Mouse (Mus musculus): ENCODE results near the gene Dmac2.
"Not testable (repeated sequence)": the region's sequence is repeated elsewhere in the genome, so short reads cannot be mapped to it uniquely, and the experiment has no call there.

Dmac2 gene

GRCm38 (mm10) chr7:25618865-25619721 is at the start of gene Dmac2:
TSS of gene Dmac2 (plus strand) at chr7:25619414.
- DNase-seq = peak; percentile 95

- DNase-seq = not testable (repeated sequence)
These were observed 45.4 kb upstream of the Dmac2 start for GRCm38 (mm10) chr7:25573806-25574205.

DNA sequence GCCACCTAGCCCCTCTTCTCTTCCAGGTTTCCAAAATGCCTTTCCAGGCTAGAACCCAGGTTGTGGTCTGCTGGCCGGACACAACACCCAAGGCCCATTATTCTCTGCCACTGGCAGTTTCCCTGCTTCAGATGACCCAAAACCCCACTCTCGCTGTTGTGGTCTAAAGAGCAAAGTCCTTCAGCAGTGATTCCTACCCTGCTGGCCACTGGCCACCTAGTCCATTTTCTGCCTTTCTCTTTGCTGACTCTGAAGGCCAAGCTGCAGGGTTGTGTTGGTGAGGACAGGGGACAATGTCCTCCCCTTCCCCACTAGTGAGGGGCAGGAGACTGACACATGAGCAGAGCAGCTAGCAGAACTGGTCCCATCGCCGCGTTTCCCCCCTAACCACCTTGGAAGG is 44.1 kb upstream of the Dmac2 start:
- DNase-seq = no peak

- no peak for DNase-seq
These were observed 43.3 kb upstream of the Dmac2 start for GRCm38 (mm10) chr7:25575870-25576269.

DNA sequence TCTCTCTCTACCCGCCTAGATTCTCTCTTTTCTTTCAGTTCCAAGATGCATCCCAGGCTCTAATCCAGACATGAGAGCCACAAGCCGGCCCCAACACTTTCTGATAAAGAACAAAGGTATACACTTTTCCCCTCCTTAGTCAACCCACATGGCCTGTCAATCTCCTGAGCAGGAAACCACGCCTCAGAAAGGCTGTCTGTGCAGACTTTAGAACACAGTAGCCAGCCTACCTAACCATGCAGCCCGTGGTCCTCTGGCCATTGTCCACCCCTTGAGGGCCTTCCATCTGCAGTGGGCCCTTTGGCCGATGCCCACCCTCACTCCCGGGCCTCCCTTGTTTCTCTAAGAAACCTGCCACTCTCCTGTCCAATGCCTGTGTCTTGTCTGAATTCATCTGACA is 42.9 kb upstream of the Dmac2 start:
- not testable (repeated sequence) for DNase-seq

GRCm38 (mm10) chr7:25576793-25577437 is 42.3 kb upstream of the Dmac2 start:
- DNase-seq = not testable (repeated sequence)

DNA sequence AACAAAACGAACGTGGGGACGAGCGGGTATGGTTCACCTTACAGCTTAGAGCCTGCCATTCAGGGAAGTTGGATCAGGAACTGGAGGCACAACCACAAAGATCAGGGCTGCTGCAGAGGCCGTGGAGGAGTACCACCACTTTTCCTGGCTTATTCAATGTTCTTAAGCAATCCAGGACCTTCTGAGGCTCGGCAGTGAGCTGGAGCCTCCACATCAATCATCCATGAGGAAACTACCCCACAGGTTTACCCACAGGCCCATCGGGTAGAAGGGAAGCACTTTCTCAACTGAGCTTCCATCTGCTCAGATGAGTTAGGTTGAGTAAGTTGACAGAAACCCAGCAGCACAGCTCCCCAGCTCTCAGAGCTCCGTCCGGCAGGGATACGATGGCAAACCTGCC is 39.8 kb upstream of the Dmac2 start:
- DNase-seq = no peak

DNA sequence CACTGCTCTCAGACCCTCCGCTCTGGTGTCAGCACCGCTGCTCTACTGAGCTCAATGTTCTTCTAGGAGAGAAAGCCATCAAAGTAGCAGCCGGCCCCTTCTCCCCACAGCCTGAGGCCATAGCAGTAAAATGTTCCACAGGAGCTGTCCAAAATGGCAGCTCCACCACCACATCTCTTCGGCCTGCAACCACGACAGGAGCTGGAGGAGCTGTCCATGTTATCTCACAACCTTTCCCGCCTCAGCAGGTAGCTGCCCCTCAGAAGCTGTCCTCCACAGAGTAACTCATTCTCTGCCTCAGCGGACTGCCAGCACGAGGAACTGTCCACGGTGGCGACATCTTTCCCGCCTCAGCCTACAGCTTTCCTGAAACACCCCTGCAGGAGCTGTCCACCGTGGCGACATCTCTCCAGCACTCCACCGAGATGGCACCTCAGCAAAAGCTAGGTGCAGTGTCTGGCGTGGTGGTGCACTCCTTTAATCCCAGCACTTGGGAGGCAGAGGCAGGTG is 36.9 kb upstream of the Dmac2 start:
- no peak for DNase-seq

DNA sequence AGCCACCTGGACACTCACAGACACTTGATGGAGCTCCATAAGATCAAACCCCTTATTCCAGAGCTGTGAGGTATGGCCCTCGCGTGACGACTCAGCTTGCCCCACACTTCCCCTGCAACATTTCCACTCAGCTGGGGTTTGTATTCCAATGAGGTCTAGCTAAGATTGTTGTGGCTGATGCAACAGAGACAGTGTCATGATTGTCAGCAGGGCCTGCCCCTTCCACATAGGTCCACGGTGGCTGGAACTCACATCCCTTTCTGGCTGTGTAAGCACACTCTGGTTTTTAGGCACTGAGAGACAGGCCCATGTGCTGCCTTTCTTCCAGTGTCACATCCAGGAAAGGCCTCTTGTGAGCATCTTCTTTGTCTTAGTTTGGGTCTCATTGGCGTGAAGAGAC is 34.6 kb upstream of the Dmac2 start:
- no peak for DNase-seq

- DNase-seq = no peak
These were observed 33.6 kb upstream of the Dmac2 start for GRCm38 (mm10) chr7:25585351-25586204.

- no peak for DNase-seq
These were observed 28.0 kb upstream of the Dmac2 start for GRCm38 (mm10) chr7:25591226-25591625.

- DNase-seq = no peak
These were observed 25.4 kb upstream of the Dmac2 start for GRCm38 (mm10) chr7:25593859-25594258.

DNA sequence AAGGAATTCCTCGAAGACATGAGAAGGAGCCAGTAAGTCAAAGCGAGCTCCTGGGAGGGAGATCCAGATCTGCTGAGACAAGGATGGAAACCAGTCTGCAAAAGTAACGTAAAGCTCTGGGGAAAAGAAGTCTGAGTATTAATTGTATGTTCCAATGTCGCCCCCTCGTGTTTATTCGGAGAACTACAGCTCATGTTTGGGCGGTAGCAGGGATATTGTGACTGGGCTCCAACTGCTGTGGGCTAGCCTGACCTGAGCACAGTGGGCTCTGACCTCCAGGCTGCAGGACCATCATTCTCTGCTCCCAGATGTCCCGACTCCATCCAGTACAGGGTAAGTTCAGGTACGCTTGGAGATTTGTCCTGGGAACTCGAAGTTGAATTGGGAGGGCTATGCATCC is 19.6 kb upstream of the Dmac2 start:
- DNase-seq = peak; percentile 34

- DNase-seq = no peak
These were observed 18.5 kb upstream of the Dmac2 start for GRCm38 (mm10) chr7:25600666-25601065.

- DNase-seq = no peak
These were observed 17.9 kb upstream of the Dmac2 start for GRCm38 (mm10) chr7:25601346-25601745.

GRCm38 (mm10) chr7:25606625-25607063 is 12.6 kb upstream of the Dmac2 start:
- no peak for DNase-seq

DNA sequence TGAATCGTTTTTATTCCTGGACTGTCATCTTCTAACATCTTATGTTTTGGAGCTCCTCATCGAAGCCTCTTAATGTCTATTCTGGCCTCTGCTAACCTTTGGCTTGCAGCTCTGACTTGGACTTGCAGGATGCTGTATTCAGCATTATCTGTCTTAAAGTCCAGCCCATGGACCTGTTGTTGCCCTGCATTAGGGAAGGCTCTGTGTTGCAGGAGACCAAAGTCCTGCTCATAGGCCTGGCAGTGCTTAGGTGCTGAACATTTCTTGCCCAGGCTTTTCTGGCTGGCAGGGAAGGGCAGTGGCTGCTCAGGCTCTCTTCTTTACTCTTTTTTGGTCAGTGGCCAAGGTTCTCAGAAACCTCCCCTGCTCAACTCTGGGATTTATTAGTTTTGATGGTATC is 12.0 kb upstream of the Dmac2 start:
- no peak for DNase-seq

- DNase-seq = no peak
These were observed 9.2 kb upstream of the Dmac2 start for GRCm38 (mm10) chr7:25610056-25610455.

- DNase-seq = no peak
These were observed 7.7 kb upstream of the Dmac2 start for GRCm38 (mm10) chr7:25611501-25611900.

GRCm38 (mm10) chr7:25614086-25614485 is 5.1 kb upstream of the Dmac2 start:
- DNase-seq = no peak

- DNase-seq = peak; percentile 6
These were observed 4.1 kb upstream of the Dmac2 start for GRCm38 (mm10) chr7:25614831-25615705.

DNA sequence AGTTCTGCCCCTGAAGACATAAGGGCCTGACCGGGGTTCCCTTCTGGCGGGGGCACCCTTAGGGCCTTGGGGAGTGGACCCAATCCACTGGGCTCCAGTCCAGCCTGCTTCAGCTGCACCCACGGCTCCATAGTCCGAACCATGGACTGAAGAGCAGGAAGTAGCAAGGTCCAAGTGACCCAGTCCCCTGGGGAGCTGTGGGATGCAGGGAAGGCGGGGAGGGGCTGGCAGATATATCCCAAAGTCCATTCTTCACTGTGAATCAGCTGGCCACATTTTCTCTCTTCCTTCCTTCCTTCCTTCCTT is 3.6 kb upstream of the Dmac2 start, which contains the start of gene Erich4:
Erich4 (minus strand) TSS at position 187 of the 306 bp plus-strand sequence.
- peak; percentile 13 for DNase-seq

Data from cerebellum, adult 11-12 months (tissue).